Mouse (Mus musculus) liver, embryonic 15.5 days (tissue): ENCODE results near the gene Slc25a54. TPM values are rescaled to one million over a fixed set of nuclear protein-coding genes. Genes with fewer than 3 reads are reported as not detected.

Experiments
- ATAC-seq: fragments of 200-750 bp; cut with Nextera tagmentation; 2 replicates; pipeline ENCODE4 v1.8.0; 2017; ENCODE audit warnings: moderate number of reproducible peaks, mild to moderate bottlenecking, moderate library complexity; ENCODE audit not compliant: insufficient read depth
- H3K27ac ChIP-seq: fragments of 300-500 bp; sonication (generic); replicated peaks from 2 replicates; pipeline ENCODE4 v1.5.1; 2015; ENCODE audit warnings: mild to moderate bottlenecking, inconsistent platforms
- H3K27me3 ChIP-seq: fragments of 300-500 bp; sonication (generic); 2 replicates; pipeline ENCODE4 v1.6.1; 2015; ENCODE audit warnings: mild to moderate bottlenecking, inconsistent platforms
- H3K36me3 ChIP-seq: fragments of 300-500 bp; sonication (generic); replicated peaks from 2 replicates; pipeline ENCODE4 v1.6.1; 2015; ENCODE audit warnings: moderate library complexity, mild to moderate bottlenecking, inconsistent platforms
- H3K4me1 ChIP-seq: fragments of 300-500 bp; sonication (generic); replicated peaks from 2 replicates; pipeline ENCODE4 v1.6.1; 2015; ENCODE audit warnings: inconsistent platforms
- H3K4me2 ChIP-seq: fragments of 300-500 bp; sonication (generic); 2 replicates; pipeline ENCODE4 v1.6.1; 2015; ENCODE audit warnings: moderate library complexity, mild to moderate bottlenecking, inconsistent platforms
- H3K4me3 ChIP-seq: fragments of 300-500 bp; sonication (generic); replicated peaks from 2 replicates; pipeline ENCODE4 v1.5.1; 2015; ENCODE audit warnings: mild to moderate bottlenecking, inconsistent platforms
- H3K9ac ChIP-seq: fragments of 300-500 bp; sonication (generic); 2 replicates; pipeline ENCODE4 v1.6.1; 2015; ENCODE audit warnings: moderate library complexity, mild to moderate bottlenecking, inconsistent platforms
- H3K9me3 ChIP-seq: fragments of 300-500 bp; sonication (generic); replicated peaks from 2 replicates; pipeline ENCODE4 v1.6.1; 2016; ENCODE audit warnings: inconsistent platforms
- WGBS: fragments of 180-500 bp; shearing (Covaris S2); methylation state at CpG from one replicate; pipeline ENCODE4 v1.1.7; 2015; ENCODE audit warnings: mixed read lengths; ENCODE audit not compliant: insufficient replicate concordance; 5-methylcytosine and 5-hydroxymethylcytosine counted together
- polyA plus RNA-seq: library from polyadenylated mRNA; unstranded; fragments of >200 nt; fragmentation: Nextera tagmentation; extraction: Ambion mirVana; gene quantifications from 2 replicates; pipeline ENCODE4 v1.2.1, GENCODE M21; 2015

The Slc25a54 gene
- polyA plus RNA-seq, 1 experiment from 2014 or later = not detected

DNA sequence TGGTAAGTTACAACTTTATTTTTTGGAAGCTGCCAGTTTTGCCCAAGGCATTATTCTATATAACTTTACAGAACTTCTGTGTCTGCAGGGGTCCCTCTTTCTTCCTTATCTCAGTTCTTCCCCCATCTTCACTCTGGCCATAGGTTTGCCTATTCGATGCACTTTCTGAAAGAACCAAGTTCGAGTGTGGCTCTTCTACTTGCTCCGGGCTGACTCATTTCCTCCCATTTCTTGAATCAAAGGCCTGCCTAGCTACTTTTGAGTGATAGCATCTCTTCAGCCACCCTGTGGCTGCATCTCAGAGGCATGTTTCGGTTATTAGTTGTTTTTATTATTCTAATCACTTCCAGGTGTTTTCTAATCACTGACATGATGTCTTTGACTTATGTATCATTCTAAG lies 43.8 kb downstream of the Slc25a54 start:
- H3K9ac ChIP-seq = no peak overlapping the region
- no peak for ATAC-seq
- no peak overlapping the region for H3K27ac ChIP-seq

DNA sequence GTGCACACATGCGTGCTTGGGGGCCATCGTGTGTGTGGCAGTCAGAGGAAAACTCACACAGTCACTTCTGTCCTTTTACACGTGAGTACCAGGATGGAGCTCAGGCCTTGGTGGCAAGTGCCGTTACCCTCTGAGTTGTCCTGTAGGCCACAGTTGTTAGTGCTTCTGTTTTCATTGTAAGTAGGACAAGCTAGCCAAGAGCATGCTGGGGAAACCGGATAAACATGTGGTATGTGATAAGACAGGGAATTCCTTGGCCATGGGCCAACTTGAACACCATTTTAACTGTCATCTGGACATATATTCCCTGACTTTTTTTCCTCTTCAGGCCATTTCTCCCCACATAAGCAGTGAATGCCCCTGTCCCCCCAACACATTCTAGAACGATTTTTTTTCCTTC lies 45.3 kb downstream of the Slc25a54 start:
- Histone ChIP-seq H3K27ac (no peak overlapping the region), H3K4me3 (no peak overlapping the region), H3K4me2 (no peak overlapping the region), H3K36me3 (no peaks in the 10 kb centered on the region), H3K4me1 (peaks cover 19% of the 10 kb centered on the region), H3K9ac (no peak overlapping the region), H3K9me3 (no peaks in the 10 kb centered on the region), H3K27me3 (peaks cover 6% of the 10 kb centered on the region; the same call in 1 of the 2 replicates)
- WGBS = 54% methylated on average over 6 of the region's 6 CpGs
- no peak for ATAC-seq

More for the DNA sequence above, 43.8 kb downstream of the Slc25a54 start:
- no peaks in the 10 kb centered on the region for H3K9me3 ChIP-seq
- H3K27me3 ChIP-seq = peaks cover 6% of the 10 kb centered on the region; the same call in 1 of the 2 replicates
- peak overlapping the region; percentile 64 for H3K4me3 ChIP-seq
- WGBS = 14% methylated on average over 4 of the region's 4 CpGs
- peaks cover 15% of the 10 kb centered on the region for H3K4me1 ChIP-seq
- no peaks in the 10 kb centered on the region for H3K36me3 ChIP-seq
- peak overlapping the region; percentile 82 for H3K4me2 ChIP-seq

DNA sequence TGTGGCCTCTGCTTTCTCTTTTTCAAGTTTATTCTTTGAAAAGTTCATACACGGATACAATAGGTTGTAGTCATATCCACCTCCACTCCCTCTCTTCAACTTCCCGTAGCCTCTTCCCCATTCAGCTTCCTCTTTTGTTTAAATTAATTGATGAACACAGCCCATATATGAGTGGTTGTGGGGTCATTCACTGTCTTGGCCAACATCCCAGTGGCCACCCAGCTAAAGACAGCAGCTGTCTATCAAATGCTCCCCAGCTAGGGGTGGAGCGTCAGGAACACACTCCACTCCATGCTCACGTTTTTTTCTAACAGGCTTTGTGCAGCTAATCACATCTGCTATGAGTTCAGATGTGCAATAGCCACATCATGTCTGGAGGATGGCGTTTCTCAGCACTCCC lies 49.5 kb downstream of the Slc25a54 start:
- 33% methylated on average over 5 of the region's 5 CpGs for WGBS
- Histone ChIP-seq H3K4me3 (no peak overlapping the region), H3K9ac (no peak overlapping the region), H3K27me3 (no peaks in the 10 kb centered on the region), H3K27ac (no peak overlapping the region), H3K4me2 (no peak overlapping the region), H3K9me3 (no peaks in the 10 kb centered on the region), H3K4me1 (peaks cover 3% of the 10 kb centered on the region; the same call in 1 of the 2 replicates), H3K36me3 (no peaks in the 10 kb centered on the region)
- ATAC-seq = no peak

DNA sequence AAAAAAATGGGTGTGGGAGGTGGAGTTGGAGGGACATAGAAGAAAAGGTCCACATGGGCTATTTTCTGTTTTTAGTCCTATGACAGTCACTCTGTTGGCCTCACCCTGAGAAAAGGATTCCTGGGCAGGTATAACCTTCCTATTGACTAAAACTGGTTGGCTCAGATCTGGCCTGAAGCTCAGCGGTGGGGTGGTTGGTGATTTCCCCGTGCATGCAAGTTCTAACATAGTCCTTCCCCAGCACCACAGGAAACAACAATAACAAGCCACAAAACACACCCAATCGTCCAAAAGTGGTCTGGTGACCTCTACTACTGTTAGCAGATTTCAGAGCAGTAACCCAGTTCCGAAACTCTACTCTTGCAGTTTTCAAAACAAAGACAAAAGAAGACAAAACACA lies 52.7 kb downstream of the Slc25a54 start:
- Histone ChIP-seq H3K4me2 (no peak overlapping the region), H3K4me3 (no peak overlapping the region), H3K27ac (no peak overlapping the region), H3K9me3 (no peaks in the 10 kb centered on the region), H3K27me3 (no peaks in the 10 kb centered on the region), H3K4me1 (peaks cover 3% of the 10 kb centered on the region; the same call in 1 of the 2 replicates), H3K9ac (no peak overlapping the region), H3K36me3 (no peaks in the 10 kb centered on the region)
- ATAC-seq = no peak
- 48% methylated on average over 4 of the region's 4 CpGs for WGBS

DNA sequence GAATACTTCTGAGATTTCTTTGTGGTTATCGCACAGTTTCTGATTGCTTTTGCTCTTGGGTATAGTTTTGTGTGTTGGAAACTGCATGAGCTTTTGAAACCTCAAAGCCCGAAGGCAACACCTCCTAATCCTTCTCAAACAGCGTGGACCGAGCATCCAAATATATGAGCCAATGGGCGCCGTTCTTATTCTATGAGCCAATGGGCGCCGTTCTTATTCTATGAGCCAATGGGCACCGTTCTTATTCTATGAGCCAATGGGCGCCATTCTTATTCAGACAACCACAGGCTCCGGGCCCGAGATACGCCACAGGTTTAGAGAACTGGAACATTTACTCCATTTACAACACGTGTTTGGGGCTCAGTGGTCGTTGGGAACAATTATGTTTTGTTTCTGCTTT lies 53.8 kb downstream of the Slc25a54 start:
- no peak overlapping the region for H3K4me2 ChIP-seq

DNA sequence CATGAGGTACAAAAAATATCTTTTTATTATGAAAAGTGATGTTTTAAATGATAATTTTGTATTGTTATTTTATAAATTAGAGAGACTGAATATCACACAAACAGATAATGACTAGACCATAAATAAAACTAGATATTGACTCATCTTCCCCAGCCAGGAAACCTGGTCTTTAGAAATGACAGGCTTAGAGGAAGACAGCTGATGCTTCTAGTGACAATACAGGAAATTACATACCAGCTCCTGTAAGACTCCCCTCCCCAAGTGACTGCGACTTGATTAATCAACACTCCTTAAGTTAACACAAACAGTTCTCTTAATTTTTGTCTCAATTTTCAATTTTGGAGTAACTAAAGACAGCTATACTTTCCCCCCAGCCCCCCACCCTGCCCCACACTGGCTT lies 55.1 kb downstream of the Slc25a54 start:
- no peak overlapping the region for H3K4me2 ChIP-seq
- no peaks in the 10 kb centered on the region for H3K27me3 ChIP-seq
- WGBS = 30% methylated on average over 1 of the region's 1 CpGs
- no peaks in the 10 kb centered on the region for H3K4me1 ChIP-seq
- H3K27ac ChIP-seq = no peak overlapping the region
- no peak overlapping the region for H3K9ac ChIP-seq
- no peaks in the 10 kb centered on the region for H3K36me3 ChIP-seq
- H3K4me3 ChIP-seq = no peak overlapping the region
- no peaks in the 10 kb centered on the region for H3K9me3 ChIP-seq
- no peak for ATAC-seq

More for the DNA sequence above, 53.8 kb downstream of the Slc25a54 start:
- Histone ChIP-seq H3K27ac (no peak overlapping the region), H3K9me3 (no peaks in the 10 kb centered on the region), H3K27me3 (no peaks in the 10 kb centered on the region), H3K4me3 (no peak overlapping the region), H3K9ac (no peak overlapping the region), H3K4me1 (peaks cover 3% of the 10 kb centered on the region; the same call in 1 of the 2 replicates), H3K36me3 (no peaks in the 10 kb centered on the region)
- ATAC-seq = no peak
- 75% methylated on average over 15 of the region's 15 CpGs for WGBS

DNA sequence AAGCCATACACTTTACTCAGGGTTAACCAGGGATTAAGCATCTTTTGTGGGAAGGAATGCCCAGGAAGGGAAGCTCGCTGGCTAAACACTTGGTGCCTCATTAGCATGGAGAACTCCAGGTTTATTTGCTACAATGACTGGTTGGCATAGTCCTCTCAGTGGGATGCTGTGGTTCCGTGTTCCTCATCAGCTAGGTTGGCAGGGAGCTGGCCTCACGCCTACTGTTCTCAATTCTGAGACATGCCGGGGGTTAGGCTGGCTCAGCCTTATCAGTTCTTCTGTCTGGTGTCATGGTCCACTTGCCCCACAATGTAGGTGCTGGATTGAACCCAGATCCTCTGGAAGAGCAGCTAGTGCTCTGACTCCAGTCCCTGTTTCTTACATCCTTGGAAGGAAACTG lies 72.3 kb downstream of the Slc25a54 start:
- Histone ChIP-seq H3K4me1 (no peaks in the 10 kb centered on the region), H3K27me3 (no peaks in the 10 kb centered on the region), H3K9ac (no peak overlapping the region), H3K27ac (no peak overlapping the region), H3K36me3 (no peaks in the 10 kb centered on the region), H3K9me3 (no peaks in the 10 kb centered on the region), H3K4me3 (no peak overlapping the region), H3K4me2 (no peak overlapping the region)
- 57% methylated on average over 4 of the region's 4 CpGs for WGBS
- no peak for ATAC-seq

DNA sequence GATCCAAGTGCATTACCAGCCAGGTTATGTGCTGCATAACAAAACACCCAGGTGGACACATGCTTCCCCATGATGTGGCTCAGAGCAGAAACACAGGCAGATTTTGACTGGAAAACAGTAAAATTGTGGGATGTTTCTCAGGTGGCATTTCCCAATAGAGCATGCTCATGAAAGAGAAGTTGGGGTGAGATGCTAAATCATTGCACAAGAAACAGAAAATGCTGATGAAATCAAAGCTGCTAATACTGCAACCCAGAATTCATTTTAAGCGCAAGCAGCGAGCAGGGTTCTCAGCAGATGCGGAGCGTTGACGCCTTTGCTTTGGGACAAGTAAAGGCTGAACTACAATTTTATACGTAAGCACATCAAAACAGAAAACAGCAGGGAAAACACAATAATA lies 73.1 kb downstream of the Slc25a54 start:
- Histone ChIP-seq H3K27ac (no peak overlapping the region), H3K4me3 (no peak overlapping the region), H3K27me3 (no peaks in the 10 kb centered on the region), H3K4me2 (no peak overlapping the region), H3K4me1 (no peaks in the 10 kb centered on the region), H3K9me3 (no peaks in the 10 kb centered on the region), H3K9ac (no peak overlapping the region), H3K36me3 (no peaks in the 10 kb centered on the region)
- 82% methylated on average over 6 of the region's 6 CpGs for WGBS
- no peak for ATAC-seq

DNA sequence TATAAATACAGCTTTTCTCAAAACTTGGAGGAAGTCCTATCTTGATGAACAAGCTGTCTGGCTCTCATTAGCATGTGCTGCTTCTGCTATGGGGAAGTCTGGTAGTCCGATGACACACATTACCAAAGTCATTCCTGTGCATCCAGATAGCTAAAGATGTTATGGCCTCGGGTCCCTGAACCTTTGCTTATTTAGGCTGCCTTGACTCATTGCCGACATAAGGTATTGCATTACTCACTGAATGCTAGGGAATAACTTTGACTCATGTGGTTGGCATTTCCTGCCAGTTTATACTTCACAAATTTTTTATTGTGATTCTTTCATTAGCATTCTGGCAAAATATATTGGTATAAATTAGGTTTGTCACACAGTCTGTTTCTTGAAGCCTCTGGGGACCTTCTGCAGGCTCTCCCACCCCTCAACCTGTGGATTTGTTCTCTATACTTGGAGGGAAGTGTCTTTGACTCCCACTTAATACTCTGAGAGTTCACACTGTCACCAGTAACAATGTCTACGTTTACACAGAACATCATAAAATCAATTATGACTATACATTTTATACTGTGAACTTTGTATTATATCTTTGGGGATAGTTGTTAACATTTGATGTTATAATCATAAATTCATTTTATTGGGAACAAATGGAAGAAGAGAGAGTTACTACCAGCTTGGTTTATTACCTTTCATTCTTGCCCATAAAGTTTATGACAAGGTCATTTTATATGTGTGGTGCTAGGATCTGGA lies 75.8 kb downstream of the Slc25a54 start:
- H3K4me3 ChIP-seq = no peak overlapping the region
- H3K27me3 ChIP-seq = no peaks in the 10 kb centered on the region
- H3K36me3 ChIP-seq = no peaks in the 10 kb centered on the region
- no peak overlapping the region for H3K27ac ChIP-seq
- no peaks in the 10 kb centered on the region for H3K4me1 ChIP-seq
- no peak overlapping the region for H3K4me2 ChIP-seq
- 50% methylated on average over 4 of the region's 4 CpGs for WGBS
- H3K9me3 ChIP-seq = no peaks in the 10 kb centered on the region
- no peak overlapping the region for H3K9ac ChIP-seq
- ATAC-seq = no peak

DNA sequence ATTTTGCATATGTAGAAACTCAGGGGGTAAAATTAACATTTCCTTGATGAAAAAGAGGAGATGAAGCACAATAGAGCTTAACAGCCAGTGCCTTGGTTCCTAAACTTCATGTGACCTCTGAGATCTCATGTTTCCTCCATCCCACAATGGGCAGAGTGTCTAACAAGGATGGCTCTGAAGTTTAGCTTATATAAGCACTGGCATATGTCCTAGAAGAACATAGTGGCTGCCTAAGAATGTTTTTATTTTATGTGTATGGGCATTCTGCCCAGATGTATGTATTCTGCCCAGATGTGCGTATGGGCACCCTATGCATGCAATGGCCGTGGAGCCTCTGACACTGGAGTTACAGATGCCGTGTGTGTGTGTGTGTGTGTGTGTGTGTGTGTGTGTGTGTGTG lies 77.2 kb downstream of the Slc25a54 start:
- no peaks in the 10 kb centered on the region for H3K9me3 ChIP-seq
- no peaks in the 10 kb centered on the region for H3K4me1 ChIP-seq
- H3K4me2 ChIP-seq = no peak overlapping the region
- no peak overlapping the region for H3K27ac ChIP-seq
- H3K27me3 ChIP-seq = no peaks in the 10 kb centered on the region
- H3K4me3 ChIP-seq = no peak overlapping the region
- no peaks in the 10 kb centered on the region for H3K36me3 ChIP-seq
- WGBS = 71% methylated on average over 3 of the region's 3 CpGs
- H3K9ac ChIP-seq = no peak overlapping the region
- ATAC-seq = no peak

DNA sequence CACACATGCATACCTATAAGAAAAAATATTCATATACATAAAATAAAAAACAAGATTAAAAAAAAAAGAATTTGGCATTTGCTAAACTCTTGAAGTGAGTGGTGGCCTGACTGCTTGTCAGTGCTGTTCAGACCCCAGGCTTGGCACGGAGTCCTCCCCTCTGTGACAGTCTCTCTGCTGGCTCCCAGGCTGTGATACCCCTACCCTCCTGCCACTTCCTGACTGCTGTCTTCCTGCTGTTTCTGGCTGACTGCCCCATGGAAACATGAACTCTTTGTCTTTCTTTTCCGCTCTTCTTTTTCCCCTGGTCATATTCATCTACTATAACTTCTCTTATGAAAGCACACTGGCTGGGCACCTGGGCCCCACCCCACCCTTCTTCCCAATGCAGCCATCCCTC lies 83.8 kb downstream of the Slc25a54 start:
- Histone ChIP-seq H3K4me1 (no peaks in the 10 kb centered on the region), H3K36me3 (no peaks in the 10 kb centered on the region), H3K4me2 (no peak overlapping the region), H3K27ac (no peak overlapping the region), H3K9me3 (no peaks in the 10 kb centered on the region), H3K27me3 (no peaks in the 10 kb centered on the region), H3K4me3 (no peak overlapping the region), H3K9ac (no peak overlapping the region)
- no peak for ATAC-seq
- 61% methylated on average over 2 of the region's 2 CpGs for WGBS

DNA sequence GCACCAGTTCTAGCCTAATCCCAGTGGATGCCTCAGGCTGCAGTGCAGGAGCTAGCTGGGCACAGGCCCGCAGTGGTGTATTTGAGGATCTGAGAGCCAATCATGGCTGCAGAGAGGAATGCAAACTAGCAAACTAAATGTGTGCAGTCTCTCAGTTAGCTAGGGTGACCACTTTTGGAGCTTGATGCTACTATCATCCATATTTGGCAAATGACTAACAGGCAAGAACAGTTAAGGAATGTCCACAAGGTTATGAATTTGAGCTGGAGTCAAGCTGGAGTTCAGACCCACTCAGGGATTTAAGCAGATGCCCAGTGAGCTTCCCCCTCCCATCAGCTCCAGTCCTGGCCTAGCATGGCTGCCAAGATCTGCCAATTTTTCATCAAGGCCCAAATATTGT lies 84.4 kb downstream of the Slc25a54 start:
- H3K4me3 ChIP-seq = no peak overlapping the region
- no peaks in the 10 kb centered on the region for H3K9me3 ChIP-seq

More for the DNA sequence above, 84.4 kb downstream of the Slc25a54 start:
- no peaks in the 10 kb centered on the region for H3K36me3 ChIP-seq
- no peak for ATAC-seq
- H3K27ac ChIP-seq = no peak overlapping the region
- H3K4me1 ChIP-seq = no peaks in the 10 kb centered on the region
- WGBS = 68% methylated on average over 1 of the region's 1 CpGs
- H3K4me2 ChIP-seq = no peak overlapping the region
- H3K9ac ChIP-seq = no peak overlapping the region
- no peaks in the 10 kb centered on the region for H3K27me3 ChIP-seq
